Mouse (Mus musculus): ENCODE measurements around the gene Odf4.

DNA sequence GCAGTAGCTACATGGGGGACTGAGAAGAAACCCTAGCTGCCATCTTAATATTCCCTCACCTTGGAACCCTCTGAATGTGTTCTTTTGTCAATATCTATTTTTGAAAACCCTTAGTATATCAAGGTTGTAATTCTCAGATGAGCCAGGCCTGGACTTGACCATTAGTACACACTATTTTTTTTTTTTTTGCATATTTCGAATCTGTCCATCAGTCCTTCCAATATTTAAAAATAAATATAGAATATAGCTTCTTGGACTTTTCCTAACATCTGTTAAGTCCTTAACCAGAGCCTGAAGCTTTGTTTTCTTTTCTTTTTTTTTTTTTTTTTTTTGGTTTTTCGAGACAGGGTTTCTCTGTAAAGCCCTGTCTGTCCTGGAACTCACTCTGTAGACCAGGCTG is 43.0 kb downstream of the Odf4 start:
- TF ChIP-seq CTCF (IDR thresholded peaks at IDR 0.05; ENCODE audit: low read depth) (no peak), EP300 (IDR thresholded peaks at IDR 0.05; ENCODE audit: low read depth) (no peak)

Data from liver, embryonic 14.5 days (tissue).